Mouse (Mus musculus) MN1 (cell line): ENCODE results near the gene Smad3.

Source experiments
- DNase-seq: peaks from one replicate; pipeline ENCODE4 v3.0.0-alpha.2; 2016; ENCODE audit warnings: low spot score

The Smad3 gene

GRCm38 (mm10) chr9:63664300-63664745 is 93.5 kb downstream of the Smad3 start:
- DNase-seq = no peak

GRCm38 (mm10) chr9:63663222-63663621 is 94.6 kb downstream of the Smad3 start:
- no peak for DNase-seq

- no peak for DNase-seq
Observed at GRCm38 (mm10) chr9:63662759-63663158, 95.0 kb downstream of the Smad3 start.

- DNase-seq = no peak
Observed at GRCm38 (mm10) chr9:63660691-63661090, 97.1 kb downstream of the Smad3 start.

GRCm38 (mm10) chr9:63660061-63660460 is 97.7 kb downstream of the Smad3 start:
- DNase-seq = no peak

GRCm38 (mm10) chr9:63658970-63659371 is 98.8 kb downstream of the Smad3 start:
- no peak for DNase-seq

GRCm38 (mm10) chr9:63658436-63658835 is 99.4 kb downstream of the Smad3 start:
- DNase-seq = no peak

GRCm38 (mm10) chr9:63657167-63657566 is 100.6 kb downstream of the Smad3 start:
- DNase-seq = no peak

- DNase-seq = no peak
Observed at GRCm38 (mm10) chr9:63655092-63655491, 102.7 kb downstream of the Smad3 start.

- DNase-seq = no peak
Observed at GRCm38 (mm10) chr9:63654575-63654974, 103.2 kb downstream of the Smad3 start.

- DNase-seq = no peak
Observed at GRCm38 (mm10) chr9:63653666-63654065, 104.1 kb downstream of the Smad3 start.

- DNase-seq = no peak
Observed at GRCm38 (mm10) chr9:63651594-63651993, 106.2 kb downstream of the Smad3 start.

- no peak for DNase-seq
Observed at GRCm38 (mm10) chr9:63650905-63651304, 106.9 kb downstream of the Smad3 start.

GRCm38 (mm10) chr9:63649841-63650545 is 107.8 kb downstream of the Smad3 start:
- DNase-seq = peak; percentile 27

GRCm38 (mm10) chr9:63648520-63648918 is 109.3 kb downstream of the Smad3 start:
- DNase-seq = no peak

GRCm38 (mm10) chr9:63647581-63648519 is 109.9 kb downstream of the Smad3 start:
- DNase-seq = no peak

- no peak for DNase-seq
Observed at GRCm38 (mm10) chr9:63645084-63645483, 112.7 kb downstream of the Smad3 start.

GRCm38 (mm10) chr9:63644011-63644410 is 113.8 kb downstream of the Smad3 start:
- DNase-seq = no peak

GRCm38 (mm10) chr9:63641983-63642646 is 115.7 kb downstream of the Smad3 start:
- DNase-seq = no peak

- no peak for DNase-seq
Observed at GRCm38 (mm10) chr9:63636113-63636512, 121.7 kb downstream of the Smad3 start.

- DNase-seq = no peak
Observed at GRCm38 (mm10) chr9:63633334-63633733, 124.5 kb downstream of the Smad3 start.

GRCm38 (mm10) chr9:63632924-63633323 is 124.9 kb downstream of the Smad3 start:
- DNase-seq = no peak
